Mouse (Mus musculus): ENCODE data around the gene Nol9. TPM values are rescaled to one million over a fixed set of nuclear protein-coding genes. Genes with fewer than 3 reads are reported as not detected.

Gene Nol9
- polyA plus RNA-seq, 1 experiment from 2014 or later: 23.3 TPM

- peaks cover 30% of the 10 kb centered on the region for H3K4me1 ChIP-seq (replicated peaks)
- H3K27ac ChIP-seq: peak within 1 kb of the TSS; percentile 30; the same call in 1 of the 2 replicates
- no peaks in the 10 kb centered on the region for H3K36me3 ChIP-seq
- 49% methylated on average over 10 of the region's 10 CpGs for WGBS
- H3K9ac ChIP-seq: no peak within 1 kb of the TSS
- H3K4me3 ChIP-seq: no peak within 1 kb of the TSS
- H3K9me3 ChIP-seq: no peaks in the 10 kb centered on the region
- no peak for ATAC-seq (ENCODE audit: low FRiP score)
- 0 out of 2 replicates have a peak, but pooled peaks cover under 1% of the 10 kb centered on the region for H3K27me3 ChIP-seq
- H3K4me2 ChIP-seq: no peak within 1 kb of the TSS
Measured at GRCm38 (mm10) chr4:152072121-152072601, 33.0 kb downstream of the Nol9 start, which contains the start of gene Plekhg5. Gene Plekhg5 (plus strand): TSS chr4:152072498.

DNA sequence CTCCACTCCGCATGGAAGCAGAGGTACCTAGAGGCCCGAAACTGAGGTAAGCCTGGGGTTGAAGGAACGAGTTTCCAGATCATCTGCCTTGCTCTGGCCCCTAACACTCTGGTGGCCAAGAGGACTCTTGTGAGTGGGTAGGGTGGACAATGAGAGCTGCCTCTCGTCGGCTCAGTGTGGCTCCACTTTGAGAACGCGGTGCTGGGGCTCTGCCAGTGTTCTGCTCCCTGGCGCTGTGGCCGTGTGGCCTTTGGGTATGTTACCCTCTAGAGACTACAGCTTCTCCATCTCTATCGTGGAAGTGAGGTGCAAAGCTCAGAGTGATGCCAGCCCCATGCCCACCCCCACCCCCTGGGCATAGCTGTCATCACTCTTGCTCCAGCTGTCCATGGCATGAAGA is 33.5 kb downstream of the Nol9 start:
- no peak for ATAC-seq (ENCODE audit: low FRiP score)
- Histone ChIP-seq H3K4me3 (no peak overlapping the region), H3K4me2 (no peak overlapping the region), H3K4me1 (replicated peaks) (peaks cover 30% of the 10 kb centered on the region), H3K36me3 (no peaks in the 10 kb centered on the region), H3K27me3 (0 out of 2 replicates have a peak, but pooled peaks cover 3% of the 10 kb centered on the region), H3K9me3 (no peaks in the 10 kb centered on the region), H3K27ac (peak overlapping the region; percentile 30; the same call in 1 of the 2 replicates), H3K9ac (no peak overlapping the region)
- 62% methylated on average over 10 of the region's 10 CpGs for WGBS

GRCm38 (mm10) chr4:152073715-152074114 is 34.6 kb downstream of the Nol9 start:
- WGBS: 83% methylated on average over 6 of the region's 6 CpGs
- Histone ChIP-seq H3K9ac (no peak overlapping the region), H3K4me3 (no peak overlapping the region), H3K27me3 (0 out of 2 replicates have a peak, but pooled peaks cover 3% of the 10 kb centered on the region), H3K9me3 (no peaks in the 10 kb centered on the region), H3K36me3 (no peaks in the 10 kb centered on the region), H3K27ac (no peak overlapping the region), H3K4me1 (replicated peaks) (peaks cover 30% of the 10 kb centered on the region), H3K4me2 (no peak overlapping the region)
- no peak for ATAC-seq (ENCODE audit: low FRiP score)

DNA sequence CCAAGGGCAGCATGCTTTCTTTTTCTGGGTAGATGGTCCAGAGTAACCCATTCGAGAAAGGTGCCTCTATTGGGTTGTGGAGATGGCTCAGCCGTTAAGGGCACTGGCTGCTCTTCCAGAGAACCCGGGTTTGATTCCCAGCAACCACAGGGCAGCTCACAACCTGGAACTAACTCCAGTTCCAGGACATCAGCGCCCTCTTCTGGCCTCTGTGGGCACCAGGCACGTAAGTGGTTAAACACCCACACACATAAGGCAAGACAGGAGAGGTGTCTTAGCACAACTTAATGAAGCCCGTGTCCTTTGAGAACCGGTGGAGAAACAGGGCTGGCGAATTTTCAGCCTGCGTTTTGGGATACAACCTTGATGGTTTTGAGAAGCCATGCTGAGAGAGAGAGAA is 35.4 kb downstream of the Nol9 start:
- 0 out of 2 replicates have a peak, but pooled peaks cover 3% of the 10 kb centered on the region for H3K27me3 ChIP-seq

GRCm38 (mm10) chr4:152077191-152077590 is 38.1 kb downstream of the Nol9 start:
- Histone ChIP-seq H3K4me1 (replicated peaks) (peaks cover 23% of the 10 kb centered on the region), H3K4me3 (no peak overlapping the region), H3K36me3 (no peaks in the 10 kb centered on the region), H3K9ac (no peak overlapping the region), H3K4me2 (no peak overlapping the region), H3K27me3 (0 out of 2 replicates have a peak, but pooled peaks cover 3% of the 10 kb centered on the region), H3K9me3 (no peaks in the 10 kb centered on the region), H3K27ac (no peak overlapping the region)
- no peak for ATAC-seq (ENCODE audit: low FRiP score)
- 91% methylated on average over 9 of the region's 9 CpGs for WGBS

More for the DNA sequence above, 35.4 kb downstream of the Nol9 start:
- Histone ChIP-seq H3K27ac (no peak overlapping the region), H3K4me2 (no peak overlapping the region), H3K36me3 (no peaks in the 10 kb centered on the region), H3K4me3 (no peak overlapping the region), H3K9ac (no peak overlapping the region), H3K9me3 (no peaks in the 10 kb centered on the region), H3K4me1 (replicated peaks) (peaks cover 30% of the 10 kb centered on the region)
- no peak for ATAC-seq (ENCODE audit: low FRiP score)
- 88% methylated on average over 9 of the region's 9 CpGs for WGBS

DNA sequence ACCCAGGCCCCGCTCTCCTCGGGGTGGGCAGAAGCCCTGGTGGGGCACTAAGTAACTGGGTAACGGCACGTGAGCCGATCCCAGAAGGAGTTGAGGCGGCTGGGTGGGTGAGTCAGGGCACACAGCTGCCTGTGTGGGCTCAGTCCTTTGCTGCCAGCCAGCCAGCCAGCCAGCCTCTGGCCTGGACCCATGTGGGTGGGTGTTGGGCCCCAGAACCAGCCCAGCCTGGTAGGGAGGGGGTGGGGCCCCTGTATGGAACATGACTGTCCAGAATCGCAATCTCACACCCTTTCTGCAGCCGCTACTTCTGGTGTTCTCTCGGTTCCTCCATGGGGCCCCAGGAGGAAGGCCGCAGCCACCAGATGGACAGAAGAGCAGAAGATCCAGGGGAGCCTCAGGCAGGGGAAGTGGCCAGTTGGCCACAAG is 39.0 kb downstream of the Nol9 start:
- no peaks in the 10 kb centered on the region for H3K36me3 ChIP-seq
- H3K4me1 ChIP-seq (replicated peaks): peaks cover 15% of the 10 kb centered on the region
- no peak overlapping the region for H3K4me3 ChIP-seq
- no peak overlapping the region for H3K4me2 ChIP-seq
- no peak overlapping the region for H3K27ac ChIP-seq
- H3K27me3 ChIP-seq: 0 out of 2 replicates have a peak, but pooled peaks cover 3% of the 10 kb centered on the region
- ATAC-seq (ENCODE audit: low FRiP score): no peak
- no peaks in the 10 kb centered on the region for H3K9me3 ChIP-seq
- 93% methylated on average over 10 of the region's 10 CpGs for WGBS
- H3K9ac ChIP-seq: no peak overlapping the region

DNA sequence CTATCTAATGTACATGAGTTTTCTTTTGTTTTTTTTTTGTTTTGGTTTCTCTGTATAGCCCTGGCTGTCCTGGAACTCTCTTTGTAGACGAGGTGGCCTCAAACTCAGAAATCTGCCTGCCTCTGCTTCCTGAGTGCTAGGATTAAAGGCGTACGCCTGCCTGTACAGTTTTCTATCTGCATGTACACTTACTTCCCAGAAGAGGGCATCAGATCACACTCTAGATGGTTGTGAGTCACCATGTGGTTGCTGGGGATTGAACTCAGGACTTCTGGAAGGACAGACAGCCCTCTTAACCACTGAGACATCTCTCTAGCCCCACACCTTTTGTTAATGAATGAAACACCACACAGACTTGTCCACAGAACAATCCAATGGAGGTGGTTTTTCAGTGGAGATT is 40.1 kb downstream of the Nol9 start:
- ATAC-seq (ENCODE audit: low FRiP score): no peak
- H3K4me1 ChIP-seq (replicated peaks): peaks cover 10% of the 10 kb centered on the region; the same call in 1 of the 2 replicates
- H3K27me3 ChIP-seq: 0 out of 2 replicates have a peak, but pooled peaks cover 3% of the 10 kb centered on the region
- H3K9me3 ChIP-seq: no peaks in the 10 kb centered on the region
- H3K36me3 ChIP-seq: no peaks in the 10 kb centered on the region
- no peak overlapping the region for H3K27ac ChIP-seq
- H3K4me3 ChIP-seq: no peak overlapping the region
- 95% methylated on average over 3 of the region's 3 CpGs for WGBS
- H3K4me2 ChIP-seq: no peak overlapping the region
- H3K9ac ChIP-seq: no peak overlapping the region

- no peak for ATAC-seq (ENCODE audit: low FRiP score)
- 63% methylated on average over 7 of the region's 7 CpGs for WGBS
- Histone ChIP-seq H3K36me3 (no peaks in the 10 kb centered on the region), H3K27ac (no peak overlapping the region), H3K9me3 (no peaks in the 10 kb centered on the region), H3K4me3 (no peak overlapping the region), H3K27me3 (peaks cover 3% of the 10 kb centered on the region; the same call in 1 of the 2 replicates), H3K4me1 (replicated peaks) (peaks cover 10% of the 10 kb centered on the region; the same call in 1 of the 2 replicates), H3K9ac (no peak overlapping the region), H3K4me2 (no peak overlapping the region)
Measured at GRCm38 (mm10) chr4:152079931-152080330, 40.8 kb downstream of the Nol9 start.

DNA sequence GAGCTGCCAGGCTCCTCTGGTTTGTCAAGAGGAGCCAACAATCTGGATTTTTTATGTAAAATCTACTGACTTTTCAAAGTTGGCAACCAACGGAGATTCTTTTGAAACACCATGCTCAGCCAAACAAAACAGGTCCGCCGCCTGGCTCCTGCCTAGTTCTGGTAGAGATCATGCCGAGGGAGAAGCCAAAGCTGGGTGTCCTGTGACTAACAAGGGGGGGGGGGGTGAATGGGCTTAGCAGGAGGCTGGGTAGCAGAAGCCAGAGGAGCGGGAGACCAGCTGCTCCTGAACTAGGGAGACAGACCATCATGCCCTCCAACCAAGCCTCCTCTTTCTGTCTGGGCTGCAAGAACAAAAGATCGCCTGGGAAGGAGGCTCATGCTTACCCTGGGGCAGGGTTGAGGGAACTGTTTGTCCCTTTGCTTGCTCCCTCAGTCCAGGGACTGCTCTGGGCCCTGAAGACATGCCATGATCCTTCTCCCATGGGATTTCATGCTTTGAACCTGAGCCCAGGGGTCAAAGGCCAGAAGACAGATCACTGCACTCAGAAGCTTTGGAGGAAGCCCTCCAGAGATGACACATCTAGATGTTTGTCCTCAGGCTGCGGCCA is 44.6 kb downstream of the Nol9 start:
- no peak for ATAC-seq (ENCODE audit: low FRiP score)
- WGBS: 56% methylated on average over 7 of the region's 7 CpGs

GRCm38 (mm10) chr4:152084616-152085015 is 45.5 kb downstream of the Nol9 start:
- ATAC-seq (ENCODE audit: low FRiP score): no peak
- Histone ChIP-seq H3K9ac (no peak overlapping the region), H3K9me3 (no peaks in the 10 kb centered on the region), H3K4me1 (replicated peaks) (peaks cover 31% of the 10 kb centered on the region), H3K4me3 (no peak overlapping the region), H3K36me3 (no peaks in the 10 kb centered on the region), H3K4me2 (no peak overlapping the region), H3K27me3 (peaks cover 9% of the 10 kb centered on the region; the same call in 1 of the 2 replicates), H3K27ac (no peak overlapping the region)
- WGBS: 90% methylated on average over 7 of the region's 7 CpGs

More for the DNA sequence above, 44.6 kb downstream of the Nol9 start:
- H3K9ac ChIP-seq: no peak overlapping the region
- no peak overlapping the region for H3K27ac ChIP-seq
- H3K9me3 ChIP-seq: no peaks in the 10 kb centered on the region
- H3K4me3 ChIP-seq: no peak overlapping the region
- peaks cover 9% of the 10 kb centered on the region; the same call in 1 of the 2 replicates for H3K27me3 ChIP-seq
- H3K4me2 ChIP-seq: no peak overlapping the region
- H3K36me3 ChIP-seq: no peaks in the 10 kb centered on the region
- peaks cover 27% of the 10 kb centered on the region for H3K4me1 ChIP-seq (replicated peaks)

DNA sequence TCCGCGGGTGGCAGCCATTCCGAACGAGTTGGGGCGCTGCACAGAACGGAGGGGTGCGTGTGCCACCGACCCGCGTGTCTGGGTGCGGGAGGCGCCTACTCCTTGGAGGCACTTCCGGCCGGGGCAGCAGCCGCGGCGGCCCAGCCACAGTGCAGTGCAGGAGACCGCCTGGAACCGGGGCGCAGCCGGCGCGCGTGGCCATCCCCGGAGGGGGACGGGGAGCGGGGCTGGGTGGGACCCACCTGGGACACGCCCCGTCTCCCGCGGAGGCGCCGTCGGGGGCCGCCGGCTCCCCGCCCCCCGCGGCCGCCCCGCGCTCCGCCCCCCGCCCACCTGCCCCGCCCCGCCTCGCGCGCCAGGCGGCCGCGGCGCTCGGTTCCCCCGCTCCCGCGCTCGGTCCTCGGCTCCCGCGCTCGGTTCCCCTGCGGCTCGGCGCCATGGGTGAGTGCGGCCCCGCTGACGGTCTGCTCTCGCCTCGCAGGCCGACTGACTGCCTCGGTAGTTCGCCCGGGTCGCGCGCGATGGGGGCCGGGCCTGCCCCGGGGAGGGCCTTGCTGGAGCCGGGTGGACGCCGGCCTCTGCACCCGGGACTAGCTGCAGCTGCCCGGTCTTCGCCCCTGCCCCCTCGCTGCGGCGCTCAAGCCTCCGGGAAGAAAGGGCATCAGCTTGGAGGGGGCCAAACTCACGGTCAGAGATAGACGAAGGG is 47.5 kb downstream of the Nol9 start:
- peak overlapping the region; percentile 85 for H3K9ac ChIP-seq
- peak overlapping the region; percentile 58; the same call in 1 of the 2 replicates for H3K27ac ChIP-seq
- H3K27me3 ChIP-seq: peaks cover 9% of the 10 kb centered on the region; the same call in 1 of the 2 replicates
- ATAC-seq (ENCODE audit: low FRiP score): peak; percentile 64
- under 1% methylated on average over 51 of the region's 92 CpGs for WGBS
- H3K4me1 ChIP-seq (replicated peaks): peaks cover 31% of the 10 kb centered on the region
- H3K9me3 ChIP-seq: no peaks in the 10 kb centered on the region
- no peaks in the 10 kb centered on the region for H3K36me3 ChIP-seq
- H3K4me3 ChIP-seq: peak overlapping the region; percentile 67
- peak overlapping the region; percentile 81 for H3K4me2 ChIP-seq

Measured in hindbrain, embryonic 13.5 days (tissue).